Mouse (Mus musculus) hematopoietic stem cell, adult 5-6 weeks (primary cell): ENCODE results near the gene Akr7a5. TPM values are rescaled to one million over a fixed set of nuclear protein-coding genes. Genes with fewer than 3 reads are reported as not detected.
A peak's percentile ranks its signal among the peaks of the same experiment; 100 is the strongest.

ENCODE experiments used
- ATAC-seq, 2 experiments: fragments of 125-278 bp in 1 of 2; replicated peaks in 1 of 2; 2 replicates each; pipeline ENCODE4 v1.8.0; 2016 to 2017; ENCODE audit warnings: inconsistent platforms in 2 of 2, mild to moderate bottlenecking in 2 of 2, moderate number of reproducible peaks in 2 of 2, low read depth in 1 of 2, moderate TSS enrichment in 1 of 2; ENCODE audit not compliant: low FRiP score in 2 of 2, poor library complexity in 2 of 2, severe bottlenecking in 2 of 2, insufficient read depth in 1 of 2, low TSS enrichment in 1 of 2
- total RNA-seq: library from RNA; stranded (forward); fragments of 172-1452, 232-1000 nt; gene quantifications from 2 replicates; pipeline ENCODE4 v1.2.3, GENCODE M21; 2017

The Akr7a5 gene
- 7.9 and 16.1 TPM in 2 replicates for total RNA-seq

DNA sequence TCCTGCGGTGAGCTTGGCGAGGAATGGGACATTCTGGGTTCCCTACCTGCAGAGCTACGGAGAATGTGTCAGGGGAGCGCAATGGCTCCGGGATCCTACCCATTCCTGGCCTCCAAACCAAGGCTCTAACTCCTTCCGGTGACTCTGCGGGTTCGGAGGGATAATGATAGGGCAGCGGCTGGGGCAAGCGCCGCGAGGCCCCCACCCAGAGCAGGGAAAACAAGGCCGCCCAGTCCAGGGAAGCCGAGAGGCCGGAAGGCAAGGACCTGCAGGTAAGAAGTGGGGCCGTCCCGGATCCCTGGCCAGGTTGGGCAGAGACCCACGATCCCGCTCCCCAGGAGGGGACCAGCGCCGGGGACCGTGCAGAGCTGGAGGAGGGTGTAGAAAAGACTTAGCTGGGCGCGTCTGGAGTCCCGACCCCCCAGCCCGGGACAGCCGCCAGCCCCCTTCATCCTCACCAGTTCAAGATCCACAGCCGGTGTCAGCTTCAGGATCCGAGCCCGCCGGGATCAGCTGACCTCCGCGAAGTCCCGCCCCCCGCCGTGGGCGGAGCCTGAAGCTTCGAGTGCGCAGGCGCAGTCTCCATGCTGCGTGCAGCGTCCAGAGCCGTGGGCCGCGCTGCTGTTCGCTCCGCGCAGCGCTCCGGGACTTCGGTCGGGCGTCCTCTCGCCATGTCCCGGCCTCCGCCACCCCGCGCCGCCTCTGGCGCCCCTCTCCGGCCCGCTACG, at the start of gene Akr7a5, which contains the start of gene Pqlc2:
Gene Akr7a5, plus strand, starts transcription at position 574 of the 728 bp plus-strand sequence.
Gene Pqlc2, minus strand, starts transcription at position 538 of the 728 bp plus-strand sequence.
- peak; percentile 70 to 80 for ATAC-seq

DNA sequence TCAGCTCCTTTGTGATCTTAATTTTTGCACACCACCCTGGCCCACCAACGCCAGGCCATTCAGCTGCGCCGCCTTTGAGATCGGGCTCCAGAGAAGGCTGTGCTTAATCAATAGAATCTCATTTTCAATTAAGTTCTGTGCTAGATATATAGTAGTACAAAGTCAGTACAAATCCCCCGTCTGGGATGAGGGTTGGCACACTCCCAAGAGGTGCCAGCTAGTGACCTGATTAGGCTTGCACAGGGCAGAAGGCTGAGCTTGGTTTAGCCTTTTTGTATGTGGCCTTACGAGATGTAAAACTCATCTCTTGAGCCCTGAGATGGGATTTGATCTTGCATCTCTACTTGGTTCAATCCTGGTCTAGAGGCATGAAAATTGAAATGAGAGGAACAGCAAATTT, 47.6 kb upstream of the Akr7a5 start:
- no peak for ATAC-seq

- ATAC-seq: no peak
Observed at GRCm38 (mm10) chr4:139265783-139266499, 44.6 kb upstream of the Akr7a5 start.

DNA sequence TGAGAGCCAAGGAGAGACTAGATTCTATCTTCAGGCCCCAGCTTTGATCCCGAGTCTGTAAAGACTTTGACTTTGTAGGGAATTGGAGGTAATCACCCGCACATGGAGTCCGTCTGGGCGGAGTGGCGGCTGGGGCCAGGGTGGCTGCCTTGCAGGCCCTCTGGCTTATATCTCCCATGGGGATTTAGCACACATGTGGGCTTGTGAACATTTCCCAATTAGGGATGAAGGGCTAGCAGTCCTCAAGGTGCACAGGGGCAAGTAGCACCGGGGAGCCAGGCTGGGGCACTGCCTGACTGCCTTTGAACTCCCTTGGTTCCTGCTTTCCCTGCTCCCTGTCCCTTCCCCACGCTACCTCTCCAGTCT, 44.1 kb upstream of the Akr7a5 start:
- ATAC-seq: no peak

DNA sequence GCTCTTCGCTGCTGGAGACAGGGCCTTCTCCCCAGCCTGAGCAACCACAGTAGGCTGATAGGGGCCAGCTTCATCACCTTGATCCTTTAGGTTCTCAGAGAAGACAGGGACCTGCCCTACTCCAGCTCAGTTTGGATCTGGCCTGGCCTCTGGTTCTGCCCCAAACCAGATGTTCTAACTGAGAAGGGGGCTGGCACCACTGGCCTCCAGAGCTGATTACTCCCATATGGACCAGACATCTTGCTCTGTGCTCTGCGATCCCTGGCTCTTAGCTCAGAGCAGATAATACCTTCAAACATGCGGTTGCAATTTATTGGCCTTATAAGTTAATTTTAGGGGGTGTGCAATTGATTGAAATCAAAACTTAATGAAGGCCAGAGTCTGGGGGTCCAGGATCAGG, 43.2 kb upstream of the Akr7a5 start:
- no peak for ATAC-seq

DNA sequence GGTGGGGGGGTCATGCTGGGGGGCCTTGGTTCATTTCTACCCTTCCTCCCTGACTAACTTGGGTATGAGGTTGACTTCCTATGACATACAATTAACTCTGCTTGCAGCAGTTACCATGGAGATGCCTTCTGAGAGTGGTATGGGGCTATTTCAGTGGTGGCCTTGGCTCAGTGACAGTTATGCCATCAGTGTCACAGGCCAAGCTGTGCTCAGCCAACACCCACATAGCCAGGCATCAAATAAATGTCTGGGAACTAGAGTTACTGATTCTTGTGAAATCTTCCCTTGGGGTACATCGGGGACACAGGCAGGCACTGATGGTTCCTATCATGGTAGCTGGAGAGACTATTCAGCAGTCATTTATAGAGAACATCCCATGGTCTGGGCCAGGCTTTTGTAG, 42.3 kb upstream of the Akr7a5 start:
- no peak for ATAC-seq

- ATAC-seq: no peak
Observed at GRCm38 (mm10) chr4:139270168-139270567, 40.4 kb upstream of the Akr7a5 start.

GRCm38 (mm10) chr4:139271562-139271961, 39.0 kb upstream of the Akr7a5 start:
- ATAC-seq: no peak

DNA sequence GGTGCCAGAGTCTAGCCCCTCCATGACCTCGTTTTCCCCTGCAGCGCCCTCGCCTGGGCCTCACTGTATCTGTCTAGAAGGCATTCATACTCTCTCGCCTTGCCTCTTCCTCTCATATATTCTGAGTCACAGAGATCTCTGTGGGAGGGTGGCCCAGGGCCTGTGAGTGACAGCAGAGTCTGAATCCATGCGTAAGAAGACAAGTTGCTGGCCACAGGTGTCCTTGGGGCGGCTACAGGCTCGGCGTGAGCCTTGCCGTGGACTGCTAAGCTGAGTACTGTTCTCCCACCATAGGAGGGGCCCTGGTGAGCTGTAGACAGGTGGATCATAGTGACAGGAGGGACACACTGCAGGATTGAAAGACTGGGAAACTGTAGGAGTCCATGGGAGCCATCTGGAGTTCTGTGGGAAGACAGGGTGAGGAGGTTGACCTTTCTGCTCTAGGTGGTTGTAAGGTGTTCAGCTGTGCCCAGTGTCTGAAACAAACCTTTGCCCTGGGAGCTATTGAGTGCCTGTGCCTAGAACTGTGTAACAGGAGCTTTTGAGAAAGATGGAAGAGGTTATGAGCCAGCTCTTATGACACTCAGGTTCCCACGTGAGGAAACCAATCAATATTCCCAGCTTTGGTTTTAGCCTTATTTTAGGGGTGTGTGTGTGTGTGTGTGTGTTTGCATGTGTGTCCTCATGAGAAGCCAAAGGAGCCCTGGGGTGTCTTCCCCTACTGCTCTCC, 37.4 kb upstream of the Akr7a5 start:
- no peak for ATAC-seq

DNA sequence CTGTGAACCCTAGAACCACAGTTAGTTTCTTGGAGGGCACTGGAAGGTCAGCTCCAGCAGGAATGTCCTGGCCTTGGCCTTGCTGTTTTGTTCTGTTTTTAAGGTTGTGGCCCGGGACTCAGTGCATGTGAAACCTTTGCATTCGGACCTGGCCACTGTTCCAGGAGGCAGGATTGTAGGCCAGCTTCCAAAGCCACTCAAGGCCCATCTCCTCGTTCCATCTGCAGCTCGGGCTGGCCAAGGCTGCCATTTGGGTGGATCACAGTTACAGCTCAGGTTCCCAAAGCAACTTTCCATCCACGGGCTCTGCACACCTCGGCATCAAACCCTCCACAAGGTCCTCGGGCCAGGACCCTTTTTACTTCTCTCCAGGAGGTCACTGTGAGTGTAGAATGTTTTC, 36.0 kb upstream of the Akr7a5 start:
- no peak for ATAC-seq

DNA sequence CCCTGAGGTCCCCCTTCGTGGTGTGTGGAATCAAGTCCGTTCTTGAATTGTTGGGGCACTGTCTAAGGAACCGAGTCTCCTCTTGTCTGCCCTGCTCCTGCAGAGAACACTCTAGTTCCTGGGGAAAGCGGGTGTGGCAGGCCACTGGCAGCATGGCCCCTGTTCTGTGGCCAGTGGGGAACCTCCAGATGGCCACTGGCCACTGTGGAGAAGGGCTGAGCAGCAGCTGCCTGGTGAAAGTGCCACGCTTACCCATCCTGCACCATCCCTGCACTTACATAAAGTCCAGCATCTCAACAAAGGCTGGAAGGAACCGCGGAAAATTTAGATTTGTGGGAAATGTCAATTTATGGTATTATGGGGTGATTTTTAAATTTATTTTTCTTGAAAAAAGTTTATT, 34.1 kb upstream of the Akr7a5 start:
- ATAC-seq: no peak

DNA sequence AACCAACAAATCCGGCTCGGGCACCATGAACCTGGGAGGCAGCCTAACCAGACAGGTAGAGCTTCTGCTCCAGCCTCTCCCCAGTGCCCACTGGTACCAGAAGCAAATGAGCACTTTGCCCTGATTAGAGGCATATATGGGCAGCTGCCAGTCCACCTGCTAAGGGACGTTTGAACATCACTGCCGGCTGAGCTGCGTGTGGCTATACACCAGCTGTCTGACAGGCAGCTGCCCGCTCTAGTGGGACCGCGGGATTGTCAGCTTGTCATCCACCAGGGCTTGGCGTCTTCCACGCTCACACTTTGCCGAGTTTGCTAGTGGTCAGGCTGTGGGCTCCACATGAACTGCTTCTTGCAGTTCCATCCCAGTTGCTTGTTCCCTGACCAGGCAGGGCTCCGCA, 30.0 kb upstream of the Akr7a5 start:
- ATAC-seq: no peak

DNA sequence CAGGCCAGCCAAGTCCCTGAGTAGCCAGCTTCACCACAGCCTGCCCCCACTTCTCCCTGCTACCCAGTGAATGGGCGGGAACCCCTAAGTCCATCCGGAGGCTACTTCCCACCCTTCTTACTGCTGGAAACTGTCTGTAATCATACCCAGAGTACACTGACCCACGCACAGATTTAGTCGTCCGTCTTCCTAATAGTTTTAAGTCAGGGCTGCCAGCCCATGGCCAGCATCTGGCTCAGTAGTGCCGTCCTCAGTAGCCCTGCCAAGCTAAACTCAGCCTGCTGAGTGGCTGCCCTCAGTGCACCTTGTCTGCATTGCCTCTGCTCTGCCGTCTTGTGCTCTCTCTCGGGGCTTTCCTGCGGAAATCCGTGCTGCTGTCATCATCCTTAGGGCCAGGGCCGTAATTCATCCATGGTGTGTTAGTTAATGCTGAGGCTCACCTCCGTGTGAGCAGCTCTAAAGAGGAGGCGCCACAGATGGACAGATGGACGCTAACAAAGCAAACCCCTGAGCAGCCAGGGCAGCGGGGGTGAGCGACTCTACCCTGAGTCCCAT, 28.7 kb upstream of the Akr7a5 start:
- ATAC-seq: no peak

GRCm38 (mm10) chr4:139282955-139283417, 27.6 kb upstream of the Akr7a5 start:
- no peak for ATAC-seq

DNA sequence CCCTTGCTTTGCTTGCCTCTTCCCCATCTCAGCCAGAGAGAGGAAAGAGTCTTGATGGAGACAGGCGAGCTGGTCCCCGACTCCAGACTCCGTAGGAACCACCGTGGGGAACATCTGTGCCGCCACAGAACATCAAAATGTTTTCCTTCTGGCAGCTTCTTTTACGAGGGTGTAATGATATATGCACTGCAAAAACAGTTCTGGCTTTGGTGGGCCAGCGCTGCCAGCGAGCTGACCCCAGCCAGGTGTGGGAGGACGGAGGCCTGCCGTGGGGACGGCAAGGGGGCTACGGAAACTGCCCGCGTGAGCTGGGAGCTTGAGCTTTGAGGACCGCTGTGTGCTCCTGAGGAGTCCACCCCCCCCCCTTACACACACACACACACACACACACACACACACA, 25.7 kb upstream of the Akr7a5 start:
- ATAC-seq: no peak

DNA sequence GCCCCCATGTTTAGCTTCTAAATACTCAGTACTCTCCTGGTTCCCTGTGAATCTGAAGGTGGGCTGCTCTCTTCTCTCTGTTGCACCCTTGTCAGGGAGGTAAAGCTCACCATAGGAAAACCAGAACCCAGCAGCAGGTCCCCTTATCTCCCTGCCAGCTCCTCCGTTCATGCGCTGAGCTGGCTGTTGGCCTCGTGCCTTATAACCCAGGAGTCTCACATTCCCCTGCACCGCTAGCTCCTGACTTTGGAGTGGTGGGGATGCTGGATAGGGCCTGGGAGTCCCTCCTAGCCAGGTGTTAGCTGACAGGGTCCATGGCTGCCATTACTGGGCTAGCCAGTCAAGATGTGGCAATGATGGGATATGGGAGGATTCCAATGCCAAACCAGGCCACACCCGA, 24.3 kb upstream of the Akr7a5 start:
- no peak for ATAC-seq

- peak; percentile 56 to 65 for ATAC-seq
Observed at GRCm38 (mm10) chr4:139287122-139287863, 23.3 kb upstream of the Akr7a5 start.
